Mouse (Mus musculus) heart, embryonic 13.5 days (tissue): Measurements from ENCODE around the gene Cxcr5. TPM values are rescaled to one million over a fixed set of nuclear protein-coding genes. Genes with fewer than 3 reads are reported as not detected.

Experiments used
- ATAC-seq: fragments of 200-750 bp; cut with Nextera tagmentation; 2 replicates; pipeline ENCODE4 v1.8.0; 2017; ENCODE audit warnings: moderate TSS enrichment; ENCODE audit not compliant: insufficient number of reproducible peaks, low FRiP score, low TSS enrichment; ENCODE audit errors: extremely low read depth
- H3K27ac ChIP-seq: fragments of 300-500 bp; sonication (generic); replicated peaks from 2 replicates; pipeline ENCODE4 v1.5.1; 2015; ENCODE audit warnings: moderate library complexity, mild to moderate bottlenecking, inconsistent platforms
- H3K27me3 ChIP-seq: fragments of 300-500 bp; sonication (generic); replicated peaks from 2 replicates; pipeline ENCODE4 v1.6.1; 2015; ENCODE audit warnings: mild to moderate bottlenecking, inconsistent platforms
- H3K36me3 ChIP-seq: fragments of 300-500 bp; sonication (generic); 2 replicates; pipeline ENCODE4 v1.6.1; 2015; ENCODE audit warnings: mild to moderate bottlenecking, inconsistent platforms
- H3K4me1 ChIP-seq: fragments of 300-500 bp; sonication (generic); 2 replicates; pipeline ENCODE4 v1.6.1; 2015; ENCODE audit warnings: inconsistent platforms
- H3K4me2 ChIP-seq: fragments of 300-500 bp; sonication (generic); 2 replicates; pipeline ENCODE4 v1.6.1; 2015; ENCODE audit warnings: inconsistent platforms, mild to moderate bottlenecking, moderate library complexity
- H3K4me3 ChIP-seq: fragments of 300-500 bp; sonication (generic); 2 replicates; pipeline ENCODE4 v1.5.1; 2015; ENCODE audit warnings: moderate library complexity, mild to moderate bottlenecking, inconsistent platforms
- H3K9ac ChIP-seq: fragments of 300-500 bp; sonication (generic); 2 replicates; pipeline ENCODE4 v1.6.1; 2015; ENCODE audit warnings: inconsistent platforms, mild to moderate bottlenecking, moderate library complexity
- H3K9me3 ChIP-seq: fragments of 300-500 bp; sonication (generic); 2 replicates; pipeline ENCODE4 v1.6.1; 2016; ENCODE audit warnings: inconsistent platforms
- WGBS: fragments of 180-500 bp; shearing (Covaris S2); methylation state at CpG from one replicate; pipeline ENCODE4 v1.1.7; 2015; ENCODE audit warnings: mixed read lengths; 5-methylcytosine and 5-hydroxymethylcytosine counted together
- polyA plus RNA-seq: library from polyadenylated mRNA; unstranded; fragments of >200 nt; fragmentation: Nextera tagmentation; extraction: Ambion mirVana; gene quantifications from 2 replicates; pipeline ENCODE4 v1.2.1, GENCODE M21; 2015

Cxcr5 gene
- polyA plus RNA-seq: not detected in 2 replicates

GRCm38 (mm10) chr9:44561597-44561996 is at the start of gene Cxcr5:
Gene Cxcr5 (minus strand): TSS chr9:44561877.
- Histone ChIP-seq H3K4me1 (peaks cover 7% of the 10 kb centered on the region; the same call in 1 of the 2 replicates), H3K4me3 (no peak within 1 kb of the TSS), H3K27ac (no peak within 1 kb of the TSS), H3K9ac (no peak within 1 kb of the TSS), H3K36me3 (no peaks in the 10 kb centered on the region), H3K4me2 (no peak within 1 kb of the TSS), H3K27me3 (no peaks in the 10 kb centered on the region), H3K9me3 (no peaks in the 10 kb centered on the region)
- ATAC-seq: no peak
- 57% methylated on average over 4 of the region's 4 CpGs for WGBS

- no peak for ATAC-seq
- no peak overlapping the region for H3K27ac ChIP-seq
- 93% methylated on average over 25 of the region's 25 CpGs for WGBS
- H3K36me3 ChIP-seq: peaks cover 82% of the 10 kb centered on the region
- H3K4me2 ChIP-seq: no peak overlapping the region
- H3K9ac ChIP-seq: no peak overlapping the region
- no peaks in the 10 kb centered on the region for H3K27me3 ChIP-seq
- peaks cover 37% of the 10 kb centered on the region for H3K4me1 ChIP-seq
- no peaks in the 10 kb centered on the region for H3K9me3 ChIP-seq
- no peak overlapping the region for H3K4me3 ChIP-seq
Observed at GRCm38 (mm10) chr9:44610371-44610770, 48.7 kb upstream of the Cxcr5 start.

GRCm38 (mm10) chr9:44607306-44607705 is 45.6 kb upstream of the Cxcr5 start:
- Histone ChIP-seq H3K9ac (peak overlapping the region; percentile 61), H3K9me3 (no peaks in the 10 kb centered on the region), H3K27me3 (no peaks in the 10 kb centered on the region), H3K27ac (no peak overlapping the region), H3K4me1 (peaks cover 45% of the 10 kb centered on the region), H3K36me3 (peaks cover 52% of the 10 kb centered on the region), H3K4me2 (peak overlapping the region; percentile 74), H3K4me3 (peak overlapping the region; percentile 100)
- no peak for ATAC-seq
- WGBS: 39% methylated on average over 4 of the region's 4 CpGs

GRCm38 (mm10) chr9:44606646-44607045 is 45.0 kb upstream of the Cxcr5 start:
- Histone ChIP-seq H3K27me3 (no peaks in the 10 kb centered on the region), H3K9ac (peak overlapping the region; percentile 100), H3K27ac (no peak overlapping the region), H3K4me1 (peaks cover 42% of the 10 kb centered on the region), H3K4me2 (peak overlapping the region; percentile 74), H3K4me3 (peak overlapping the region; percentile 100), H3K36me3 (peaks cover 46% of the 10 kb centered on the region), H3K9me3 (no peaks in the 10 kb centered on the region)
- 50% methylated on average over 4 of the region's 4 CpGs for WGBS
- no peak for ATAC-seq

- H3K9me3 ChIP-seq: no peaks in the 10 kb centered on the region
- H3K4me1 ChIP-seq: peaks cover 40% of the 10 kb centered on the region
- no peak for ATAC-seq
- peak overlapping the region; percentile 100 for H3K9ac ChIP-seq
- peaks cover 37% of the 10 kb centered on the region for H3K36me3 ChIP-seq
- peak overlapping the region; percentile 100 for H3K4me3 ChIP-seq
- peak overlapping the region; percentile 74 for H3K4me2 ChIP-seq
- H3K27ac ChIP-seq: peak overlapping the region; percentile 100
- WGBS: under 1% methylated on average over 13 of the region's 13 CpGs
- H3K27me3 ChIP-seq: no peaks in the 10 kb centered on the region
Observed at GRCm38 (mm10) chr9:44605616-44606165, 44.0 kb upstream of the Cxcr5 start.

- peaks cover 44% of the 10 kb centered on the region for H3K4me1 ChIP-seq
- no peaks in the 10 kb centered on the region for H3K9me3 ChIP-seq
- peak within 1 kb of the TSS; percentile 100 for H3K27ac ChIP-seq
- H3K36me3 ChIP-seq: peaks cover 30% of the 10 kb centered on the region
- peak within 1 kb of the TSS; percentile 100 for H3K9ac ChIP-seq
- under 1% methylated on average over 59 of the region's 80 CpGs for WGBS
- peak within 1 kb of the TSS; percentile 74 for H3K4me2 ChIP-seq
- no peaks in the 10 kb centered on the region for H3K27me3 ChIP-seq
- peak; percentile 64 for ATAC-seq
- H3K4me3 ChIP-seq: peak within 1 kb of the TSS; percentile 100
Observed at GRCm38 (mm10) chr9:44604779-44605615, 43.3 kb upstream of the Cxcr5 start, which contains the start of gene Ddx6. Gene Ddx6 (plus strand): TSS chr9:44604892.

GRCm38 (mm10) chr9:44604290-44604778 is 42.7 kb upstream of the Cxcr5 start:
- peak overlapping the region; percentile 74 for H3K4me2 ChIP-seq
- H3K4me3 ChIP-seq: peak overlapping the region; percentile 100
- H3K27ac ChIP-seq: peak overlapping the region; percentile 100
- peak overlapping the region; percentile 100 for H3K9ac ChIP-seq
- WGBS: 0% methylated on average over 35 of the region's 65 CpGs
- peaks cover 50% of the 10 kb centered on the region for H3K4me1 ChIP-seq
- no peaks in the 10 kb centered on the region for H3K27me3 ChIP-seq
- H3K36me3 ChIP-seq: peaks cover 24% of the 10 kb centered on the region
- peak; percentile 72 for ATAC-seq
- H3K9me3 ChIP-seq: no peaks in the 10 kb centered on the region

GRCm38 (mm10) chr9:44603454-44604289 is 42.0 kb upstream of the Cxcr5 start:
- Histone ChIP-seq H3K4me2 (peak overlapping the region; percentile 74), H3K4me1 (peaks cover 51% of the 10 kb centered on the region), H3K27ac (peak overlapping the region; percentile 100), H3K4me3 (peak overlapping the region; percentile 100), H3K27me3 (no peaks in the 10 kb centered on the region), H3K36me3 (peaks cover 18% of the 10 kb centered on the region), H3K9me3 (no peaks in the 10 kb centered on the region), H3K9ac (peak overlapping the region; percentile 100)
- under 1% methylated on average over 38 of the region's 38 CpGs for WGBS
- ATAC-seq: peak; percentile 43; the same call in 1 of the 2 replicates

DNA sequence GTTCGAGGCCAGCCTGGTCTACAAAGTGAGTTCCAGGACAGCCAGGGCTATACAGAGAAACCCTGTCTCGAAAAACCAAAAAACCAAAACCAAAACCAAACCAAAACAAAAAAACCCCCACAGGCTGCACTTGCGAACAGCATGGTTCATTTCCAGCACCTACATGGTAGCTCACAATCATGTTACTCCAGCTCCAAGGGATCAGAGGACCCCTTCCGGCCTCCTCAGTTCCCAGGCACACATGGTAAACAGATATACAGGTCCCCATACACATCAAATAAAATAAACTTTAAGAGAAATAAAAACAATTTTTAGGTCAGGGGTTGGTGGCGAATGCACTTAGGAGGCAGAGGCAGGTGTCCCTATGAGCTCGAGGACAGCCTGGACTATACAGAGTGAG is 41.1 kb upstream of the Cxcr5 start:
- ATAC-seq: no peak
- H3K4me2 ChIP-seq: peak overlapping the region; percentile 74
- 66% methylated on average over 6 of the region's 6 CpGs for WGBS
- peak overlapping the region; percentile 100 for H3K27ac ChIP-seq
- H3K9me3 ChIP-seq: no peaks in the 10 kb centered on the region
- peak overlapping the region; percentile 100 for H3K9ac ChIP-seq
- H3K4me1 ChIP-seq: peaks cover 49% of the 10 kb centered on the region
- 0 out of 2 replicates have a peak, but pooled peaks cover 4% of the 10 kb centered on the region for H3K27me3 ChIP-seq
- H3K4me3 ChIP-seq: peak overlapping the region; percentile 100
- H3K36me3 ChIP-seq: peaks cover 9% of the 10 kb centered on the region

DNA sequence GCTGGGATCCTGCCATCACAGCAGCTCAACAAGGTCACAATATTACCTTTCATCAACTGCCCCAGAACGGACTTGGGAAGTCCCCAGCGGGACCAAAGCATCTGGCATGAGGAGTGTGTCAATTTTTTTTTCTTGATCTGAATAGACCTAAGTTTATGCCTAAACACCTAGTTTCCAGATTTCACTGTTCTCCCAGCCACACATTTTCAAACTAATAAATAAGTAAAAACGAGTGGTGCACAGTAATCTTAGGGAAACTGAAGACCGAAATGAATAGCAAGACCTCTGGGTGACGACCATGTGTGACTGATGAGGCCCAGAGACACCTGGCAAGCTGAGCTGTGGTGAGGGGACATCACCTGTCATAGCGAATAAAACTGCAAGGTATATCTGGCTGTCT is 39.1 kb upstream of the Cxcr5 start:
- no peaks in the 10 kb centered on the region for H3K36me3 ChIP-seq
- H3K4me1 ChIP-seq: peaks cover 37% of the 10 kb centered on the region
- H3K9ac ChIP-seq: no peak overlapping the region
- WGBS: 76% methylated on average over 6 of the region's 6 CpGs
- H3K27me3 ChIP-seq: 0 out of 2 replicates have a peak, but pooled peaks cover 4% of the 10 kb centered on the region
- no peaks in the 10 kb centered on the region for H3K9me3 ChIP-seq
- no peak overlapping the region for H3K27ac ChIP-seq
- H3K4me3 ChIP-seq: no peak overlapping the region
- ATAC-seq: no peak
- H3K4me2 ChIP-seq: no peak overlapping the region

DNA sequence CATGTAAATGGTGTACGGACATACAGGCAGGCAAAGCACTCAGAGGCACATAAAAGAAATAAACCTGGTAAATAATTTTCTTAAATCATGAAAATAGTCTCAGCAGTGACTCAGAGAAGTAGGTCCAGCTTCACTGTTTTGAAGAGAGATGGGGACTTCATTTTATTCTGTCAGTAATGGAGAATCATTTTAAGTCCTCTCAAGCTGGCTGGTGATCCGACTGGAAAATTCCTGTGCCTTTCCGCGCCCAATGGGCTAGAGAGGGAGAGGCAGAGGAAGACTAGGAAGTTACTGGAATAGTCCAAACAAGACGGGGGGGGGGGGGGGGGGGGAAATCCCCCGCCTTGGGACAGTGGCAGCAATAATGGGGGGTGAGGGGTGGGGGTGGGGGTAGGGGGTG is 37.9 kb upstream of the Cxcr5 start:
- Histone ChIP-seq H3K4me2 (peak overlapping the region; percentile 72), H3K27ac (no peak overlapping the region), H3K4me1 (peaks cover 37% of the 10 kb centered on the region), H3K4me3 (peak overlapping the region; percentile 43), H3K27me3 (0 out of 2 replicates have a peak, but pooled peaks cover 4% of the 10 kb centered on the region), H3K9me3 (no peaks in the 10 kb centered on the region), H3K36me3 (no peaks in the 10 kb centered on the region), H3K9ac (peak overlapping the region; percentile 66)
- WGBS: 10% methylated on average over 5 of the region's 6 CpGs
- ATAC-seq: no peak
